Mouse (Mus musculus): ENCODE data around the gene Mon1a.

Gene Mon1a

GRCm38 (mm10) chr9:107887804-107888266 lies at the start of gene Mon1a:
TSS of gene Mon1a (plus strand) at chr9:107888151.
- peak; percentile 90 to 96 for DNase-seq

- no peak for DNase-seq
Measured at GRCm38 (mm10) chr9:107838869-107839268, 49.1 kb upstream of the Mon1a start.

- no peak for DNase-seq
Measured at GRCm38 (mm10) chr9:107842709-107843108, 45.2 kb upstream of the Mon1a start.

- no peak for DNase-seq
Measured at GRCm38 (mm10) chr9:107848922-107849321, 39.0 kb upstream of the Mon1a start.

- no peak for DNase-seq
Measured at GRCm38 (mm10) chr9:107858343-107858742, 29.6 kb upstream of the Mon1a start.

GRCm38 (mm10) chr9:107864493-107864892 lies 23.5 kb upstream of the Mon1a start:
- no peak for DNase-seq

- DNase-seq: no peak
Measured at GRCm38 (mm10) chr9:107866081-107866480, 21.9 kb upstream of the Mon1a start.

GRCm38 (mm10) chr9:107872350-107873098 lies 15.4 kb upstream of the Mon1a start:
- peak; percentile 96 to 97 for DNase-seq

GRCm38 (mm10) chr9:107873137-107873536 lies 14.8 kb upstream of the Mon1a start, which contains the start of gene Rbm6:
TSS of gene Rbm6 (minus strand) at chr9:107873237.
- no peak for DNase-seq

GRCm38 (mm10) chr9:107880411-107880810 lies 7.5 kb upstream of the Mon1a start:
- no peak for DNase-seq

- peak in 1 of 2 experiments; percentile 35 for DNase-seq
Measured at GRCm38 (mm10) chr9:107888267-107888850, 408 bp downstream of the Mon1a start.

GRCm38 (mm10) chr9:107890260-107890659 lies 2.3 kb downstream of the Mon1a start:
- DNase-seq: no peak

GRCm38 (mm10) chr9:107891023-107891422 lies 3.1 kb downstream of the Mon1a start:
- DNase-seq: no peak

GRCm38 (mm10) chr9:107898563-107898962 lies 10.6 kb downstream of the Mon1a start:
- DNase-seq: peak in 1 of 2 experiments; percentile 28

GRCm38 (mm10) chr9:107899855-107900254 lies 11.9 kb downstream of the Mon1a start:
- DNase-seq: no peak

- DNase-seq: peak; percentile 95 to 96
Measured at GRCm38 (mm10) chr9:107900840-107901626, 13.1 kb downstream of the Mon1a start.

- no peak for DNase-seq
Measured at GRCm38 (mm10) chr9:107901627-107901914, 13.6 kb downstream of the Mon1a start.

GRCm38 (mm10) chr9:107904726-107905125 lies 16.8 kb downstream of the Mon1a start:
- peak; percentile 90 to 91 for DNase-seq

GRCm38 (mm10) chr9:107906252-107906966 lies 18.5 kb downstream of the Mon1a start, which contains the start of gene Mst1r:
TSS of gene Mst1r (plus strand) at chr9:107906873.
- no peak for DNase-seq

- DNase-seq: no peak
Measured at GRCm38 (mm10) chr9:107906967-107907800, 19.2 kb downstream of the Mon1a start.

- no peak for DNase-seq
Measured at GRCm38 (mm10) chr9:107907801-107908120, 19.8 kb downstream of the Mon1a start.

Data from cerebellum, adult 18-20 months (tissue).